38 mouse cellular contexts compared by ENCODE assay signal in genomic region chr2:164608781-164609180, GRCm38 (mm10). TPM values are rescaled to one million over a fixed set of nuclear protein-coding genes. Genes with fewer than 3 reads are reported as not detected.
A peak's percentile ranks its signal among the peaks of the same experiment; 100 is the strongest.
DNase-seq lines count a peak whose midpoint lies in the region; ATAC-seq and TF ChIP-seq lines count a peak whose summit lies in the region.
"Had no signal": no experiment of that assay in that cellular context is flagged by ENCODE, and none has a peak within 500 bp of the region (broad histone marks: within the 10 kb centered on the region; RNA-seq: fewer than 3 reads in every experiment).

No protein-coding gene starts in this region.

- peaks cover 18% of the 10 kb centered on the region for H3K27me3 ChIP-seq in E14TG2a.4 (ENCODE audit: insufficient read depth, low read length)
- no peaks in the 10 kb centered on the region for H3K27me3 ChIP-seq in Patski
- H3K27me3 ChIP-seq: forebrain, embryonic 15.5 days; kidney, embryonic 15.5 days; limb, embryonic 12.5 days; liver, embryonic 15.5 days had no signal

- H3K4me3 ChIP-seq in E14TG2a.4 (replicated peaks; ENCODE audit: low read length): peak overlapping the region; percentile 29; the same call in 1 of the 2 replicates
- H3K4me3 ChIP-seq: forebrain, embryonic 10.5 days; forebrain, embryonic 15.5 days; gastrocnemius, adult 2 months; heart, adult 2 months; heart, embryonic 12.5 days; kidney, embryonic 15.5 days; limb, embryonic 12.5 days; liver, embryonic 15.5 days had no signal

- no peaks in the 10 kb centered on the region for H3K36me3 ChIP-seq in E14TG2a.4 (ENCODE audit: insufficient read depth, low read length)
- H3K36me3 ChIP-seq: forebrain, embryonic 10.5 days; forebrain, embryonic 15.5 days; heart, embryonic 12.5 days; kidney, embryonic 15.5 days; limb, embryonic 12.5 days; liver, embryonic 15.5 days had no signal

- in situ Hi-C loops in Patski (cut with MboI; ENCODE audit: low pct_unique_long_range_greater_than_20kb): no loop called here

- H3K4me1 ChIP-seq in E14TG2a.4 (replicated peaks; ENCODE audit: low read depth, low read length): peaks cover 7% of the 10 kb centered on the region
- H3K4me1 ChIP-seq: forebrain, embryonic 10.5 days; forebrain, embryonic 15.5 days; heart, embryonic 12.5 days; liver, embryonic 15.5 days had no signal

- H3K9me3 ChIP-seq in E14TG2a.4 (ENCODE audit: low read length): no peaks in the 10 kb centered on the region
- H3K9me3 ChIP-seq: forebrain, embryonic 10.5 days; forebrain, embryonic 15.5 days; kidney, embryonic 15.5 days; liver, embryonic 15.5 days had no signal

- TF ChIP-seq CTCF in E14TG2a.4 (conservative IDR thresholded peaks at IDR 0.05; ENCODE audit: low read length) (no peak), Patski (IDR thresholded peaks at IDR 0.05) (no peak)

- DNase-seq in kidney, postnatal 10 days: peak; percentile 21
- DNase-seq in kidney, adult 8-10 months: no peak
- DNase-seq in Patski (ENCODE audit: low read depth, low spot score): peak; percentile 88
- peak; percentile 66 for DNase-seq in adrenal gland, postnatal 14 days
- no peak for DNase-seq in thymus, postnatal 10 days (ENCODE audit: low spot score in 2 of 2)
- no peak for DNase-seq in lung, adult 18-20 months
- DNase-seq: B cell, adult 2 months; cerebellum, adult 9-10 months; cerebellum, postnatal 36 days; gastrocnemius, adult 2 months; gastrocnemius, postnatal 36 days; heart, adult 2 months; layer of hippocampus, adult 9-11 months; lung, postnatal 36 days; right cerebral cortex, adult 18-20 months had no signal

- POLR2A ChIA-PET in Patski (lab: Charles Lee): no interaction called here

- CTCF ChIA-PET in Patski (lab: Charles Lee): no interaction called here

- ATAC-seq in Patski: no peak
- ATAC-seq: forebrain, embryonic 15.5 days; intestine, postnatal 0 days; midbrain, embryonic 16.5 days had no signal

RNA-seq across cellular contexts. Expression of gene Wfdc6b, which starts 4.5 kb away (rescaled TPM):
- not detected for polyA plus RNA-seq in Patski (2021)
- not detected in 2 replicates for total RNA-seq in adrenal gland, postnatal 14 days (2021)
- total RNA-seq: ES-E14; gastrocnemius, adult 2 months; gastrocnemius, postnatal 36 days; heart, adult 2 months; hematopoietic stem cell, adult 5-6 weeks; left cerebral cortex, postnatal 14 days; liver, adult 2 months; megakaryocyte, adult 5-6 weeks had no signal
- polyA plus RNA-seq: embryonic facial prominence, embryonic 11.5 days; forebrain, embryonic 10.5 days; forebrain, embryonic 15.5 days; frontal cortex, adult 2 months; heart, adult 2 months; heart, embryonic 12.5 days; heart, postnatal 0 days; hindbrain, embryonic 14.5 days; intestine, postnatal 0 days; kidney, embryonic 15.5 days; limb, embryonic 12.5 days; liver, adult 2 months; liver, embryonic 15.5 days; lung, embryonic 16.5 days; midbrain, embryonic 11.5 days; midbrain, embryonic 16.5 days; neural tube, embryonic 11.5 days; stomach, embryonic 14.5 days; thymus, postnatal 0 days had no signal

RNA-seq across cellular contexts. Expression of gene Wfdc8, which starts 4.6 kb away (rescaled TPM):
- not detected for polyA plus RNA-seq in Patski (2021)
- total RNA-seq in adrenal gland, postnatal 14 days (2021): 0.23 TPM in 1 of 2 replicates, not detected in the other
- total RNA-seq: ES-E14; gastrocnemius, adult 2 months; gastrocnemius, postnatal 36 days; heart, adult 2 months; hematopoietic stem cell, adult 5-6 weeks; left cerebral cortex, postnatal 14 days; liver, adult 2 months; megakaryocyte, adult 5-6 weeks had no signal
- polyA plus RNA-seq: embryonic facial prominence, embryonic 11.5 days; forebrain, embryonic 10.5 days; forebrain, embryonic 15.5 days; frontal cortex, adult 2 months; heart, adult 2 months; heart, embryonic 12.5 days; heart, postnatal 0 days; hindbrain, embryonic 14.5 days; intestine, postnatal 0 days; kidney, embryonic 15.5 days; limb, embryonic 12.5 days; liver, adult 2 months; liver, embryonic 15.5 days; lung, embryonic 16.5 days; midbrain, embryonic 11.5 days; midbrain, embryonic 16.5 days; neural tube, embryonic 11.5 days; stomach, embryonic 14.5 days; thymus, postnatal 0 days had no signal

RNA-seq across cellular contexts. Expression of gene Eppin, which starts 15.4 kb away (rescaled TPM):
- polyA plus RNA-seq in Patski (2021): not detected
- not detected in 2 replicates for total RNA-seq in adrenal gland, postnatal 14 days (2021)
- total RNA-seq: ES-E14; gastrocnemius, adult 2 months; gastrocnemius, postnatal 36 days; heart, adult 2 months; hematopoietic stem cell, adult 5-6 weeks; left cerebral cortex, postnatal 14 days; liver, adult 2 months; megakaryocyte, adult 5-6 weeks had no signal
- polyA plus RNA-seq: embryonic facial prominence, embryonic 11.5 days; forebrain, embryonic 10.5 days; forebrain, embryonic 15.5 days; frontal cortex, adult 2 months; heart, embryonic 12.5 days; heart, postnatal 0 days; hindbrain, embryonic 14.5 days; intestine, postnatal 0 days; kidney, embryonic 15.5 days; limb, embryonic 12.5 days; liver, adult 2 months; liver, embryonic 15.5 days; lung, embryonic 16.5 days; midbrain, embryonic 11.5 days; midbrain, embryonic 16.5 days; neural tube, embryonic 11.5 days; stomach, embryonic 14.5 days; thymus, postnatal 0 days had no signal

RNA-seq across cellular contexts. Expression of gene Wfdc6a, which starts 23.5 kb away (rescaled TPM):
- not detected for polyA plus RNA-seq in Patski (2021)
- total RNA-seq in adrenal gland, postnatal 14 days (2021): 0.49 and 1.2 TPM in 2 replicates
- total RNA-seq: ES-E14; gastrocnemius, adult 2 months; gastrocnemius, postnatal 36 days; hematopoietic stem cell, adult 5-6 weeks; liver, adult 2 months; megakaryocyte, adult 5-6 weeks had no signal
- polyA plus RNA-seq: embryonic facial prominence, embryonic 11.5 days; forebrain, embryonic 10.5 days; forebrain, embryonic 15.5 days; limb, embryonic 12.5 days; liver, embryonic 15.5 days; midbrain, embryonic 11.5 days; midbrain, embryonic 16.5 days; neural tube, embryonic 11.5 days; thymus, postnatal 0 days had no signal

RNA-seq across cellular contexts. Expression of gene Wfdc16, which starts 29.8 kb away (rescaled TPM):
- polyA plus RNA-seq in Patski (2021): not detected
- not detected in 2 replicates for total RNA-seq in adrenal gland, postnatal 14 days (2021)
- total RNA-seq: ES-E14; gastrocnemius, adult 2 months; gastrocnemius, postnatal 36 days; heart, adult 2 months; hematopoietic stem cell, adult 5-6 weeks; left cerebral cortex, postnatal 14 days; liver, adult 2 months; megakaryocyte, adult 5-6 weeks had no signal
- polyA plus RNA-seq: embryonic facial prominence, embryonic 11.5 days; forebrain, embryonic 10.5 days; forebrain, embryonic 15.5 days; frontal cortex, adult 2 months; heart, adult 2 months; heart, embryonic 12.5 days; heart, postnatal 0 days; hindbrain, embryonic 14.5 days; intestine, postnatal 0 days; kidney, embryonic 15.5 days; limb, embryonic 12.5 days; liver, embryonic 15.5 days; lung, embryonic 16.5 days; midbrain, embryonic 11.5 days; midbrain, embryonic 16.5 days; neural tube, embryonic 11.5 days; stomach, embryonic 14.5 days; thymus, postnatal 0 days had no signal

Comparison
In these comparisons a context has a peak if more than half of its experiments do, and no peak if none do; other contexts are left out.
1. DNase-seq: peak in kidney, postnatal 10 days (single experiment), Patski (single experiment) and adrenal gland, postnatal 14 days (single experiment); none in kidney, adult 8-10 months (0 of 2), thymus, postnatal 10 days (0 of 2) and lung, adult 18-20 months (0 of 2).